Mouse (Mus musculus): ENCODE measurements at regions not wholly inside any gene's neighbourhood (a gene's known extent, or its start where the extent isn't known, plus 50 kb on each side); places are given as distances from the start of the nearest gene placed in this dataset.

- H3K4me3 ChIP-seq (replicated peaks), result no peak overlapping the region
- no peak overlapping the region for H3K4me2 ChIP-seq
- no peak for ATAC-seq (ENCODE audit: low FRiP score)
- H3K9ac ChIP-seq (replicated peaks), result no peak overlapping the region
- H3K27me3 ChIP-seq (replicated peaks), result no peaks in the 10 kb centered on the region
- H3K9me3 ChIP-seq (replicated peaks), result no peaks in the 10 kb centered on the region
- H3K27ac ChIP-seq (replicated peaks), result no peak overlapping the region
- H3K4me1 ChIP-seq, result no peaks in the 10 kb centered on the region
- 81% methylated on average over 4 of the region's 4 CpGs for WGBS
- no peaks in the 10 kb centered on the region for H3K36me3 ChIP-seq
Observed at GRCm38 (mm10) chr4:83915871-83916270, 390.5 kb downstream of the Ccdc171 start.

DNA sequence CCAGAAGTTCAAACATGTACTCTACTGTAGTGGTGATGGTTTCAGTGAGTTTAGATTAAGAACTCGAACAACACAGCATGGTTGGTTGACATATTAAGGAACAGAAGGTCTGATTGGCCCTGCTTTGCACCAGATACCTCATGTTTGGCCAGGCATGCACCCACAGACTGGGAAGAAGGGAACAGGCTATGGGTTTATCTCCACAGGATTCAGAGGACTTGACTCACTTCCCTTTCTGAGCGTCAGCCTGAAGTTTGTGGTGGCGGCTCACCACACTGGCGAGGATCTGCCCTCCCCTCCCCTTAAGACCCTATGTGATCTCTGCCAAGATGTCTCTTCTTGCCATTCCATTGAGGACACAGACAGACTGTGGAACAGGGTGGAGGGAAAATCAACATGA, 391.7 kb downstream of the Ccdc171 start:
- WGBS, result 88% methylated on average over 4 of the region's 4 CpGs
- H3K4me2 ChIP-seq, result no peak overlapping the region
- no peaks in the 10 kb centered on the region for H3K27me3 ChIP-seq (replicated peaks)
- no peaks in the 10 kb centered on the region for H3K9me3 ChIP-seq (replicated peaks)
- H3K36me3 ChIP-seq, result no peaks in the 10 kb centered on the region
- ATAC-seq (ENCODE audit: low FRiP score), result no peak
- H3K27ac ChIP-seq (replicated peaks), result no peak overlapping the region
- H3K4me1 ChIP-seq, result no peaks in the 10 kb centered on the region
- H3K4me3 ChIP-seq (replicated peaks), result no peak overlapping the region
- H3K9ac ChIP-seq (replicated peaks), result no peak overlapping the region

- Histone ChIP-seq H3K4me1 (no peaks in the 10 kb centered on the region), H3K4me3 (replicated peaks) (no peak overlapping the region), H3K27me3 (replicated peaks) (no peaks in the 10 kb centered on the region), H3K9me3 (replicated peaks) (no peaks in the 10 kb centered on the region), H3K27ac (replicated peaks) (no peak overlapping the region), H3K36me3 (no peaks in the 10 kb centered on the region), H3K9ac (replicated peaks) (no peak overlapping the region), H3K4me2 (no peak overlapping the region)
- no peak for ATAC-seq (ENCODE audit: low FRiP score)
- WGBS, result 85% methylated on average over 3 of the region's 3 CpGs
Observed at GRCm38 (mm10) chr4:83918093-83918492, 392.7 kb downstream of the Ccdc171 start.

- WGBS, result 87% methylated on average over 1 of the region's 1 CpGs
- no peaks in the 10 kb centered on the region for H3K36me3 ChIP-seq
- no peak overlapping the region for H3K4me2 ChIP-seq
- H3K4me3 ChIP-seq (replicated peaks), result no peak overlapping the region
- no peaks in the 10 kb centered on the region for H3K9me3 ChIP-seq (replicated peaks)
- H3K9ac ChIP-seq (replicated peaks), result no peak overlapping the region
- no peak for ATAC-seq (ENCODE audit: low FRiP score)
- no peaks in the 10 kb centered on the region for H3K4me1 ChIP-seq
- H3K27ac ChIP-seq (replicated peaks), result no peak overlapping the region
- H3K27me3 ChIP-seq (replicated peaks), result no peaks in the 10 kb centered on the region
Observed at GRCm38 (mm10) chr4:83919041-83919440, 393.7 kb downstream of the Ccdc171 start.

DNA sequence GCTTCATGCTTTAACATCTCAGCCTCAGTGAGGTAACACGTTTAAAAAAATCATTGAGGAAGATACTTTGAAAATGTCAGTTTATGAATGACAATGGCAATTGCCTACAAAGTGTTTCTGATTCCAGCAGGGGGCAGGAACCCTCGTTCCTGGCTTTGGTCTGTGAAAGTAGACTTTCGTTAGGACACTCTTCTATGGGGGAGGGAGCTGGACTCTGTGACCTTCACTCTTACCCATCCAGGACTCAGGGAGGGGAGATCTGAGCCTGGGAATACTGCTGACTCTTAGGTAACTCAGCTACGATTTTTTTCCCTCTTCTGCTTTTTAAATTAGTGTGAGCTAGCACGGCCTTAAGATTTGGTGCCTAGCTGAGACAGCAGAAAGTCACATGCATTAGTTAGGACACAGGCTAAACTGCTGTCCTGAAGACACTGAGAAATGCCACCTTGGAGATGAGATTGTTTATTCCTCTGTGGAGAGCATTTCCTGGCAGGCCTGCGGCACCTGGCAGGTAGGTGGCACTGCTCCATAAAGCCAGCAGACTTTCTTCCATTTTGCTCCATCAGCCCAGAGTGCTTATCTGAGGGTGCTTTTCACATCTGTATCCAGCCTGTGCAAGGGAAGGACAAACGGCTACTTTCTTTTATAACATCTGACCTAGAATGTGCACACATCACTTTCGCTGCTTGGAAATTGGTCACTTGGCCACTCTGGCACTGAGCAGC, 399.9 kb downstream of the Ccdc171 start:
- Histone ChIP-seq H3K27me3 (replicated peaks) (no peaks in the 10 kb centered on the region), H3K9me3 (replicated peaks) (no peaks in the 10 kb centered on the region), H3K4me2 (no peak overlapping the region), H3K27ac (replicated peaks) (no peak overlapping the region), H3K4me3 (replicated peaks) (no peak overlapping the region), H3K9ac (replicated peaks) (no peak overlapping the region), H3K36me3 (no peaks in the 10 kb centered on the region), H3K4me1 (peaks cover 5% of the 10 kb centered on the region)
- 65% methylated on average over 8 of the region's 8 CpGs for WGBS
- no peak for ATAC-seq (ENCODE audit: low FRiP score)

- Histone ChIP-seq H3K4me2 (no peak overlapping the region), H3K36me3 (no peaks in the 10 kb centered on the region), H3K27ac (replicated peaks) (no peak overlapping the region), H3K9me3 (replicated peaks) (no peaks in the 10 kb centered on the region), H3K4me1 (peaks cover 5% of the 10 kb centered on the region), H3K9ac (replicated peaks) (no peak overlapping the region), H3K27me3 (replicated peaks) (no peaks in the 10 kb centered on the region), H3K4me3 (replicated peaks) (no peak overlapping the region)
- 22% methylated on average over 11 of the region's 11 CpGs for WGBS
- no peak for ATAC-seq (ENCODE audit: low FRiP score)
Observed at GRCm38 (mm10) chr4:83926195-83926731, 400.9 kb downstream of the Ccdc171 start.

GRCm38 (mm10) chr4:83931897-83932654, 406.7 kb downstream of the Ccdc171 start:
- WGBS, result 75% methylated on average over 8 of the region's 8 CpGs
- Histone ChIP-seq H3K4me1 (no peaks in the 10 kb centered on the region), H3K36me3 (no peaks in the 10 kb centered on the region), H3K9ac (replicated peaks) (no peak overlapping the region), H3K4me2 (no peak overlapping the region), H3K9me3 (replicated peaks) (no peaks in the 10 kb centered on the region), H3K27me3 (replicated peaks) (no peaks in the 10 kb centered on the region), H3K4me3 (replicated peaks) (no peak overlapping the region), H3K27ac (replicated peaks) (no peak overlapping the region)
- ATAC-seq (ENCODE audit: low FRiP score), result no peak

DNA sequence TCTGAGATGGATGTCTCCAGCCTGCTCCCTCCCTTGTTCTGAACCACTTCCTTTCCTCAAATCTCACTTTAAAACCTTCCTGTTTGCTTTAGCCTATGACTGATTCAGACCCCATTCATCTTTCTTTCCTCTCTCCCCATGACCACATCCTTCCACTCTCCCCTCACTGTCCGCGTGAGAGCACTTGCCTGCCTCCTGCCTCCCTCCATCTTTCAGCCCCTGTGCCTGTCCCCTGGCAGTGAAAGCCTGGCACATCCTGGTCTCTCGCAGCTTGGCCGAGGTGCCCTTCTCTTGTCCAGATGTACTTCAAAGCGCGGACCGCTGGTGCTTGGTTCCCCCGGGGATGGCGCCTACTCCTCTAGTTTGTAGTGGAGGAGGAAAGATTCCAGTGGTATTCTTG, 416.3 kb downstream of the Ccdc171 start:
- Histone ChIP-seq H3K27ac (replicated peaks) (no peak overlapping the region), H3K4me2 (no peak overlapping the region), H3K4me3 (replicated peaks) (no peak overlapping the region), H3K9me3 (replicated peaks) (no peaks in the 10 kb centered on the region), H3K27me3 (replicated peaks) (no peaks in the 10 kb centered on the region), H3K36me3 (no peaks in the 10 kb centered on the region), H3K9ac (replicated peaks) (no peak overlapping the region), H3K4me1 (no peaks in the 10 kb centered on the region)
- ATAC-seq (ENCODE audit: low FRiP score), result no peak
- WGBS, result 87% methylated on average over 9 of the region's 9 CpGs

- Histone ChIP-seq H3K27ac (replicated peaks) (no peak overlapping the region), H3K9me3 (replicated peaks) (no peaks in the 10 kb centered on the region), H3K9ac (replicated peaks) (no peak overlapping the region), H3K4me3 (replicated peaks) (no peak overlapping the region), H3K27me3 (replicated peaks) (no peaks in the 10 kb centered on the region), H3K4me2 (no peak overlapping the region), H3K4me1 (no peaks in the 10 kb centered on the region), H3K36me3 (no peaks in the 10 kb centered on the region)
- ATAC-seq (ENCODE audit: low FRiP score), result no peak
- WGBS, result 98% methylated on average over 2 of the region's 2 CpGs
Observed at GRCm38 (mm10) chr4:83949612-83950011, 424.3 kb downstream of the Ccdc171 start.

DNA sequence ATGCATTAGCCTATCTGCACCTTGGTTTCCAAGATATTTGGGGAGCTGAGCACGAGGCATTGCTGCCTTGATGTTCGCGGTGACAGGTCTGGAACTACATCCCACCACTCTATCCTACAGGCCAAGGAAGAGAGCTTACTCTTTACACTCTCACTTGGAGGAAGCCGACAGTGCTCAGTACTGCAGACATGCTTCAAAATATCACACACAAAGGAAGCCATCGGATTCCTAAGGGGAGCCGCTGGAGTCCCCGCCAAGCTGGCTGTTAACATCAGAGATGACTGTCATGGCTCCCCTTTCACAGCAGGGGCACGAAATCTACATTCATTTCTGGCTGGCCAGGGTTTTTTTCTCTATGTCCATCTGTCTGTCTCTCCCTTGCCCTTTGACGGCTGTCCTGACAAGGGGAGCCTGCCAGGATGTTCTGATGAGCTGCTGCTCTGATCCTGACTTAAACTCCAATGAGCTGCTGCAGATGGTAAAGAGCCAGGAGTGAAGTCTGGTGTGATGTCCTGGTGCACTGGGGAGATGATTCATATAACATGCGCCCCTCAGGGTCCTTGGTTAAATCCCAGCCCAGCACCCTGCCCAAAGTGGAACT, 425.6 kb downstream of the Ccdc171 start:
- Histone ChIP-seq H3K4me1 (no peaks in the 10 kb centered on the region), H3K9me3 (replicated peaks) (no peaks in the 10 kb centered on the region), H3K9ac (replicated peaks) (no peak overlapping the region), H3K27me3 (replicated peaks) (no peaks in the 10 kb centered on the region), H3K4me2 (no peak overlapping the region), H3K36me3 (no peaks in the 10 kb centered on the region), H3K27ac (replicated peaks) (no peak overlapping the region), H3K4me3 (replicated peaks) (no peak overlapping the region)
- no peak for ATAC-seq (ENCODE audit: low FRiP score)
- WGBS, result 71% methylated on average over 10 of the region's 10 CpGs

- no peaks in the 10 kb centered on the region for H3K36me3 ChIP-seq
- H3K27me3 ChIP-seq (replicated peaks), result no peaks in the 10 kb centered on the region
- ATAC-seq (ENCODE audit: low FRiP score), result no peak
- no peaks in the 10 kb centered on the region for H3K9me3 ChIP-seq (replicated peaks)
- no peaks in the 10 kb centered on the region for H3K4me1 ChIP-seq
- no peak overlapping the region for H3K27ac ChIP-seq (replicated peaks)
- no peak overlapping the region for H3K9ac ChIP-seq (replicated peaks)
- H3K4me3 ChIP-seq (replicated peaks), result no peak overlapping the region
- 91% methylated on average over 12 of the region's 12 CpGs for WGBS
- no peak overlapping the region for H3K4me2 ChIP-seq
Observed at GRCm38 (mm10) chr4:83956252-83956904, 431.0 kb downstream of the Ccdc171 start.

Measured in neural tube, embryonic 15.5 days (tissue).